Mouse (Mus musculus) layer of hippocampus, adult 2 months (tissue): ENCODE results near the gene Scube2. TPM values are rescaled to one million over a fixed set of nuclear protein-coding genes. Genes with fewer than 3 reads are reported as not detected.
A peak's percentile ranks its signal among the peaks of the same experiment; 100 is the strongest.

Experiments
- DNase-seq, 2 experiments: peaks; one replicate each; pipeline ENCODE4 v3.0.0; 2022; ENCODE audit warnings: low spot score in 2 of 2
- H3K27ac ChIP-seq: fragments of 200-600 bp; 2 replicates; pipeline ENCODE4 v1.8.1; 2022
- H3K4me3 ChIP-seq: fragments of 200-600 bp; 2 replicates; pipeline ENCODE4 v1.8.1; 2022; ENCODE audit warnings: mild to moderate bottlenecking
- CTCF ChIP-seq: fragments of 200-600 bp; conservative IDR thresholded peaks from 2 replicates; pipeline ENCODE4 v1.8.1; 2022; ENCODE audit warnings: antibody characterized with exemption, mild to moderate bottlenecking, moderate library complexity
- total RNA-seq, 2 experiments: library from RNA; stranded (reverse); gene quantifications; 2 replicates each; pipeline ENCODE4 v1.2.3; 2021

Gene Scube2
- total RNA-seq, 2 experiments from 2014 or later, result 2.1 TPM

GRCm38 (mm10) chr7:109804355-109804754, 61.1 kb downstream of the Scube2 start:
- no peak overlapping the region for H3K27ac ChIP-seq
- TF ChIP-seq CTCF, result no peak
- no peak for DNase-seq
- H3K4me3 ChIP-seq, result no peak overlapping the region

- Histone ChIP-seq H3K4me3 (no peak overlapping the region), H3K27ac (no peak overlapping the region)
- no peak for DNase-seq
- TF ChIP-seq CTCF, result no peak
Measured at GRCm38 (mm10) chr7:109803516-109803915, 62.0 kb downstream of the Scube2 start.

- Histone ChIP-seq H3K27ac (no peak overlapping the region), H3K4me3 (no peak overlapping the region)
- no peak for TF ChIP-seq CTCF
- DNase-seq, result no peak
Measured at GRCm38 (mm10) chr7:109800626-109801025, 64.9 kb downstream of the Scube2 start.

- no peak for DNase-seq
- Histone ChIP-seq H3K27ac (no peak overlapping the region), H3K4me3 (no peak overlapping the region)
- no peak for TF ChIP-seq CTCF
Measured at GRCm38 (mm10) chr7:109799168-109799567, 66.3 kb downstream of the Scube2 start.

- no peak overlapping the region for H3K4me3 ChIP-seq
- no peak overlapping the region for H3K27ac ChIP-seq
- DNase-seq, result no peak
- TF ChIP-seq CTCF, result no peak
Measured at GRCm38 (mm10) chr7:109795564-109795963, 69.9 kb downstream of the Scube2 start.

- TF ChIP-seq CTCF, result no peak
- Histone ChIP-seq H3K27ac (no peak overlapping the region), H3K4me3 (no peak overlapping the region)
- DNase-seq, result no peak
Measured at GRCm38 (mm10) chr7:109794556-109794955, 70.9 kb downstream of the Scube2 start.

- H3K4me3 ChIP-seq, result no peak overlapping the region
- peak; percentile 32 to 58 for DNase-seq
- TF ChIP-seq CTCF, result peak; percentile 89
Measured at GRCm38 (mm10) chr7:109792759-109793158, 72.7 kb downstream of the Scube2 start.

GRCm38 (mm10) chr7:109790818-109791217, 74.7 kb downstream of the Scube2 start:
- no peak for TF ChIP-seq CTCF
- Histone ChIP-seq H3K27ac (no peak overlapping the region), H3K4me3 (no peak overlapping the region)
- DNase-seq, result no peak

More at GRCm38 (mm10) chr7:109792759-109793158, 72.7 kb downstream of the Scube2 start:
- H3K27ac ChIP-seq, result no peak overlapping the region

- Histone ChIP-seq H3K4me3 (no peak overlapping the region), H3K27ac (no peak overlapping the region)
- no peak for DNase-seq
- TF ChIP-seq CTCF, result no peak
Measured at GRCm38 (mm10) chr7:109787860-109788259, 77.6 kb downstream of the Scube2 start.

- DNase-seq, result no peak
- Histone ChIP-seq H3K4me3 (no peak overlapping the region), H3K27ac (no peak overlapping the region)
- no peak for TF ChIP-seq CTCF
Measured at GRCm38 (mm10) chr7:109783281-109783680, 82.2 kb downstream of the Scube2 start.

GRCm38 (mm10) chr7:109781470-109782203, 83.8 kb downstream of the Scube2 start, which contains the start of gene Nrip3:
Gene Nrip3, minus strand, starts transcription at chr7:109782025.
- H3K4me3 ChIP-seq, result peak within 1 kb of the TSS; percentile 53
- peak within 1 kb of the TSS; percentile 85 for H3K27ac ChIP-seq

GRCm38 (mm10) chr7:109781087-109781469, 84.4 kb downstream of the Scube2 start:
- H3K4me3 ChIP-seq, result peak overlapping the region; percentile 53
- DNase-seq, result no peak
- TF ChIP-seq CTCF, result no peak
- peak overlapping the region; percentile 85 for H3K27ac ChIP-seq

More at GRCm38 (mm10) chr7:109781470-109782203, 83.8 kb downstream of the Scube2 start, which contains the start of gene Nrip3:
- peak; percentile 69 to 82 for DNase-seq
- TF ChIP-seq CTCF, result no peak

- H3K27ac ChIP-seq, result no peak overlapping the region
- no peak for TF ChIP-seq CTCF
- no peak for DNase-seq
- no peak overlapping the region for H3K4me3 ChIP-seq
Measured at GRCm38 (mm10) chr7:109772251-109772650, 93.2 kb downstream of the Scube2 start.
